Mouse (Mus musculus) gastrocnemius, postnatal 25 days (tissue): ENCODE data around the gene Pla2g4e. TPM values are rescaled to one million over a fixed set of nuclear protein-coding genes. Genes with fewer than 3 reads are reported as not detected.
A peak's percentile ranks its signal among the peaks of the same experiment; 100 is the strongest.

ENCODE experiments used
- DNase-seq: peaks from one replicate; pipeline ENCODE4 v3.0.0; 2022
- total RNA-seq, 2 experiments: library from RNA; stranded (reverse); gene quantifications; 1 replicate in 1 of 2; 2 replicates in 1 of 2; pipeline ENCODE4 v1.2.3; 2021

Gene Pla2g4e
- total RNA-seq, 2 experiments from 2014 or later, result 26.9 to 28.8 TPM

DNA sequence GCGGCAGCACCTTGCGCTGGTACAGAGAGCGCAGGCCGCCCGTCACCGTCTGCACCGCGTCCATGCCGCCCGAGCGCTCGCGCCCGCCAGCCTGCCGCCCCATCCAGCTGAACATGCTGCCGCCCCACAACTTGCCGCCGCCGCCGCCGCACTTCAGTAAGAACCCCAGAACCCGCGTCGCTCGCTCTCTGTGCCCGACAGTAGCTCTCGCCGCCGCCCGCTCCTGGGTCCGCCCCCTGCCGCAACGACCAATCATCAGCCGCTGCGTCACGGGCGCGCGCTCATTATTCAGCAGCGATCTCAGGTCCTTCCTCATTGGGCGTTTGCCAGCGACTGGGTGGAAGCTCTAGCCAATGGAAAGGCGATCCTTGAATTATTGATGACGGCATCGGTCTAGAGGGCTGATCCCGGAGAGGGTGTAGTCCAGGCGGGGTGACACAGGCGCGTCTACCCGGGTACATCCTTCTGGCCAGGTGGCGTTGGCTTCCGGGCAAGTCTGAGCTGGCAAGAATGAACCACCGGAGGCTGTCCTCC is 90.7 kb downstream of the Pla2g4e start, which contains the start of gene Ehd4:
Ehd4 (minus strand) TSS at position 246 of the 534 bp plus-strand sequence.
- DNase-seq, result peak; percentile 98

DNA sequence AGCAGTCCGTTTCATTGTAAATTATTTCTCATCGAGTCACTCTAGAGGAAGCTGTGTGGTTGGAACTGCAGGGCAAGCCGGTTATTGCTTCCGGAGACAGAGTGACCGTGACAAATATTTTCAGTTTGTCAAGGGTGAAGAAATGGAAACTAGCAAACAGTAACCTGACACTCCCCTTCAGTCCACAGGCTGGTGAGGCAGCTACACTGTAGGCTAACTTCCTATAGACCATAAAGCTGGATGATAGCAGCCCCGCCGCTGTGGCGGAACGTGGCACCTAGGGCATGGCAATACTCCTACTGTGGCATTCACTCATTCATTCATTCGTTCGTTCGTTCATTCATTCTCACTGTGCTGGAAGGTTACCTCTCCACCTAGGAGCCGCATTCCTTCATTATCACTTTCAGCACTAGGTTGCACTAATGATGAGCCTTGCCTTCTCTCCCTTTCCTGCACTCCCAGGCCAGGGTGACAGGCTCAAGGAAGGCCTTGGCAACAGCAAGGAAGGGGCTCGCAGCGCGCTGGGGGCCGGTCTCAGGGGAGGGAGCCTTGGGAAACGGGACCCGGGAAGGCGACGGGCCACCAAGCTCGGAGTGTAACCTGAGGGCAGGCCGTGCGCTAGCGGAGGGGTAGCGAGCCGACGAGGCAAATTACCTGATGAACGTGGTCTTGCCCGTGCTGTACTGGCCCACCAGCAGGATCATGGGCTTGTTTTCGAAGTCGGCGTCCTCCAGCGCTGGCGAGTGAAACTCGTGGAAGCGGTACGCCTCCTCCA is 91.4 kb downstream of the Pla2g4e start:
- DNase-seq, result no peak

DNA sequence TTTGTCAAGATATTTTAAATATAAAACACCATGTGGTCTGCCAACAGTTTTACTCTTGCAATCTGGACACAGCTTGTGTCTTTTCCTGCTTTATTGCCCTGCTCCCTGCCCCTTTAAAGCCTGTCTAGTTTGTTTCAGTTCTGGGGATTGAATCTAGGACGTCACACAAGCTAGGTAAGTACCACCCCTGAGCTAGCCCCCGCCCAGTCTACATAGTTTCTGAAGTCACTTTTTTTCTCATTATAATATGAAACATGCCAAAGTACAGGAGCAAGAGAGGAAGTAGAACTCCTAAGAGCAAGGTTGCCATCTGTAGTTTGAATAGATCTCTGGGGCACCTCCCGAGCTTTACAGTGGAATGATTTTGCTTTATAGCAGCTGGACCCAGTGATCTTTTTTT is 94.6 kb downstream of the Pla2g4e start:
- DNase-seq, result no peak

DNA sequence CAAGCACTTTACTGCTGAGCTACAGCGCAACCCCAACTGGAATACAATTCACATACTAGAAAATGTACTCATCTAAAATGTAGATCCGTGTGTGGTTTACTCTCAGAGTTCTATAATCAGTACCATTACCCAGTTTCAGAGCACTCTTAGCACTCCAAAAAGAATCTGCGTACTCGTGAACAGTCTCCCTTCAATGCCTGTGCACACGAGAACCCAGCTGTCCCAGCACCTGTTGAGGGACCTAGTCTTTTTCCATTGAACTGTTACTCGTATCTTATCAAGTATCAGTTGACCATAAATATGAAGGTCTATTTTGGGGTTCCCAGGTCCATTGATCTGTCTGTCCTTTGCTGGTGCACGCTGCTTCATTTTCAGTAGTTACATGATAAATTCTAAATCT is 95.5 kb downstream of the Pla2g4e start:
- no peak for DNase-seq

DNA sequence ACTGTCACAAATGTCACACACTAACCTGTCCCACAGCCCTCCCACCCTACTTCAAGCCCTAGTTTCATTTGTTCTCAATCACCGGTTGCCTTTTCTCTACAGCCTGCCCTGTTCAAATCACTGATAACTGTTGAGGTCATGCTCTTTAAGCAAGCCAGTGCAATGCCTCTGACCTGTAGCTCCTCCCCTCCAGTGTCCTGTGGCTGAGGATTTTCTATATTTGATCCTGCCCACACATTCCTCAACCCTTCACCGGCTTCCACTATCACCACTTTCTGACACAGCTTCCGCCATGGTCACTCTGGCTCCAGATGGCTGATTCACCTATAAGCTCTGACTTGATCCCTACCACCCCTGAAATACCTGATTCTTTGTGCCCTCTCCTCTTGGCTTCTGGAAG is 97.1 kb downstream of the Pla2g4e start:
- no peak for DNase-seq

- DNase-seq, result no peak
These were observed 97.8 kb downstream of the Pla2g4e start for GRCm38 (mm10) chr2:120147364-120147763.

DNA sequence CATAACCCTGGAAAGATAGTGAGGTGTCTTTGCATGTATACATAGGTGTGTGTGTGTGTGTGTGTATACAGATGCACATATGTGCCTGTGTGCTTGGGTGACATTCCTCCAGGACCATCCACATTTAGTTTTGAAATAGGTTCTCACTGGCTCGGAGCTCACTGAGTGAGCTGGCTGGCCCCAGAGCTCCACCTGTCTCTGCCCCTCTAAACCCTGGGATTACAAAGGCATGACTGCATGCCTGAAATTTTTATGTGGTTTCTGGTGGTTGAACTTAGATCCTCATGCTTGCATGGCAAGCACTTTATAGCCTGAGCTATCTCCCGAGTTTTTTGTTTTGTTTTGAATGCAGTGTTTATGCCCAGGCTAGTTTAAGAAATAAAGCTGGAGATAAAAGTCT is 98.6 kb downstream of the Pla2g4e start:
- no peak for DNase-seq

- DNase-seq, result no peak
These were observed 100.7 kb downstream of the Pla2g4e start for GRCm38 (mm10) chr2:120144390-120144789.

DNA sequence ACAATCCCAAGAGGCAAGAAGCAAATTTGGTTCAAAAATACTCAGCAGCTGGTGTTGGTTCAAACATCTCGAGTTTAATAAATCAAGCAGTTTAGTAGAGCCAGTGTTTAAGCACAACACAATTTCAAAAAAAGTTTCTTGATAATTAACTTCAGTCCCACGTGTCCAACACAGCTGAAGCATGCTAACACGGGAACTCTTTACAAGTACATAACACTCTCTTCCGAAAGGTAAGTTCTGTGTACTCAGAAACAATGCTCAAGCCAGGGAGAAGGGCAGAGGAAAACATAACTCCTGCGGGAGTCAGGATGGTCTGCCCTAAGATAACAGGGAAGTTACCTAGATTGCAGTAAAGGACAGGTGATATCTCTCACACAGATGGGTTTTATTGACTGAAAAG is 102.8 kb downstream of the Pla2g4e start:
- DNase-seq, result no peak

GRCm38 (mm10) chr2:120141671-120142070 is 103.5 kb downstream of the Pla2g4e start:
- DNase-seq, result no peak

DNA sequence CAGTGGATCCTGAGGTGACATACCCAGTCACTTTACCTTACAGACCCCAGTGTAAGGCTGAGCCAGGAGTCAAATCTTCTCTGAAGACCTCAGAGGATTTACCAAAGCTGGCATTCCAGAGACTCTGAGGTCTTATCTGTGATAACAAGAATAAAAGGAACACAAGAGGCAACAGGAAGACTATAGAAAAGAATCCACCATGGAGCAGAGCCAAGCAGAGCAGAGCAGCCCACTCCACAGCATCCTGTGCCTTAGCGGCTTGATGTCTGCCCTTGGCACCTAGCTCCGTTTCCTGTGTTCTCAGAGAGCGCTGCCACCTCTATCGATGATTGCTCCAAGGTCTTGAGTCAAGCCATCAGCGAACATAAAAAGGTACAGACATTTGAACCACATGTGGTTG is 104.8 kb downstream of the Pla2g4e start:
- DNase-seq, result no peak

GRCm38 (mm10) chr2:120139091-120139490 is 106.0 kb downstream of the Pla2g4e start:
- no peak for DNase-seq

DNA sequence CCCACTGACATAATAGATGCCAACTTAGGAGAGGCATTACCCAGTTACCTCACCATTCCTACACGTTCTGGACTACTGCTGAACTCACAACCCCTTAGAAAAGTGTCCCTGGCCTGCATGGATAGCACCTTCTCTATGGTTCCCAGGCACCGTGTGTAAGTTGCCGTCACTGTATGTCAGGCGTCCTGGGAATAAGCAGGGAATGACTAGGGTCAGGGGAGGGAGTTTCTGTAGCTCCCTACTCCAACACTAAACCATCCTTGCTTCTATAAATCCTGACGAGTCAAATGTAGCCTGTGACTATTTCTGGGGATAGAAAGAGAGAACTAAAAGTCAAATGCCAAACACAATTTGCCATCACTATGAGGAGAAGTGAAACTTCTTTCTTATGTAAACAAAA is 107.9 kb downstream of the Pla2g4e start:
- DNase-seq, result no peak

GRCm38 (mm10) chr2:120134453-120135075 is 110.6 kb downstream of the Pla2g4e start:
- DNase-seq, result peak; percentile 44

- no peak for DNase-seq
These were observed 113.3 kb downstream of the Pla2g4e start for GRCm38 (mm10) chr2:120131881-120132280.

- no peak for DNase-seq
These were observed 115.8 kb downstream of the Pla2g4e start for GRCm38 (mm10) chr2:120129252-120129908.

- DNase-seq, result peak; percentile 13
These were observed 116.5 kb downstream of the Pla2g4e start for GRCm38 (mm10) chr2:120128611-120129051.

GRCm38 (mm10) chr2:120128011-120128410 is 117.1 kb downstream of the Pla2g4e start:
- no peak for DNase-seq

DNA sequence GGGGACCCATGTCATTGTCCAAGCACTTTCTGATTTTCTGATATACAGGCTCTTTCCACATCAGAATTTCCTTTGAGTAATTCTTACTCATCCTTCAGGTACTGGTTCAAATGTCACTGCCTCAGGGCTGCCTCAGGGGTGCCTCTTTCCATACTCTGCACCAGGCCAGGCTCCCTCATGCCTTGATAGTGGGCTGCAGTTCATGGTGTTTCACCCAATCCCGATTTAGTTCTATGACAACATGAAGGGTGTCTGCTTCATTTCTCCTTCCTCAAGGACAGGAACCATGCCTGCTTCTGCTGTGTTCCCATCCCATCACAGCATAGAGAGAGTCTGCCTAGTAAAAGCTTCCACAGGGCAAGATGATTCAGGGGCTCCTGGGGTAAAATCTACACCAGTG is 118.2 kb downstream of the Pla2g4e start:
- DNase-seq, result no peak

GRCm38 (mm10) chr2:120126408-120126807 is 118.7 kb downstream of the Pla2g4e start:
- DNase-seq, result no peak

- no peak for DNase-seq
These were observed 119.7 kb downstream of the Pla2g4e start for GRCm38 (mm10) chr2:120125461-120125860.

- no peak for DNase-seq
These were observed 120.2 kb downstream of the Pla2g4e start for GRCm38 (mm10) chr2:120124946-120125345.

- no peak for DNase-seq
These were observed 121.0 kb downstream of the Pla2g4e start for GRCm38 (mm10) chr2:120124096-120124495.
